Mouse (Mus musculus): ENCODE measurements around the gene Fasn.

Gene Fasn

GRCm38 (mm10) chr11:120760236-120760635 lies 64.1 kb downstream of the Fasn start:
- no peak for DNase-seq (ENCODE audit: low read depth)

Measured in naive thymus-derived CD4-positive, alpha-beta T cell, adult 2 months (primary cell).